Mouse (Mus musculus) thymus, adult 2 months (tissue): Measurements from ENCODE around the gene Rgs12. TPM values are rescaled to one million over a fixed set of nuclear protein-coding genes. Genes with fewer than 3 reads are reported as not detected.

Experiments
- DNase-seq: peaks from one replicate; pipeline ENCODE4 v3.0.0; 2021
- H3K27ac ChIP-seq: fragments of 200-500 bp; 2 replicates; pipeline ENCODE4 v1.5.1; 2012; ENCODE audit warnings: low read length, control low read depth; ENCODE audit not compliant: control insufficient read depth, insufficient read depth
- H3K27me3 ChIP-seq: fragments of 200-500 bp; 2 replicates; pipeline ENCODE4 v1.6.1; 2012; ENCODE audit warnings: mild to moderate bottlenecking, low read length, moderate library complexity, mixed read lengths; ENCODE audit not compliant: control insufficient read depth, insufficient read depth
- H3K36me3 ChIP-seq: fragments of 200-500 bp; 2 replicates; pipeline ENCODE4 v1.6.1; 2012; ENCODE audit warnings: mild to moderate bottlenecking, low read length, moderate library complexity; ENCODE audit not compliant: control insufficient read depth, insufficient read depth
- H3K4me1 ChIP-seq: fragments of 200-500 bp; replicated peaks from 2 replicates; pipeline ENCODE4 v1.6.1; 2012; ENCODE audit warnings: low read length; ENCODE audit not compliant: control insufficient read depth, insufficient read depth
- H3K4me3 ChIP-seq: fragments of 200-500 bp; 2 replicates; pipeline ENCODE4 v1.5.1; 2012; ENCODE audit warnings: mild to moderate bottlenecking, low read length, control low read depth, moderate library complexity; ENCODE audit not compliant: control insufficient read depth, insufficient read depth
- CTCF ChIP-seq: fragments of 200-500 bp; IDR thresholded peaks from 2 replicates; pipeline ENCODE4 v1.5.1; 2012; ENCODE audit warnings: mild to moderate bottlenecking, control low read depth, low read length, moderate library complexity, borderline replicate concordance; ENCODE audit not compliant: control insufficient read depth, poor library complexity, insufficient read depth; ENCODE audit errors: extremely low read depth
- POLR2A ChIP-seq: fragments of 200-500 bp; IDR thresholded peaks from 2 replicates; pipeline ENCODE4 v1.6.1; 2012; ENCODE audit warnings: mild to moderate bottlenecking, low read length, control low read depth, moderate library complexity; ENCODE audit not compliant: control insufficient read depth, poor library complexity, insufficient read depth; ENCODE audit errors: extremely low read depth
- WGBS: fragments of 180-500 bp; shearing (Covaris S2); methylation state at CpG from one replicate; pipeline ENCODE4 v1.1.7; 2018; 5-methylcytosine and 5-hydroxymethylcytosine counted together
- polyA plus RNA-seq: library from polyadenylated mRNA; depleted of rRNA; stranded (reverse); fragments of >200 nt; gene quantifications from 2 replicates; pipeline ENCODE4 v1.2.3, GENCODE M21; 2012

Gene Rgs12
- polyA plus RNA-seq, 1 experiment: 51.7 TPM

DNA sequence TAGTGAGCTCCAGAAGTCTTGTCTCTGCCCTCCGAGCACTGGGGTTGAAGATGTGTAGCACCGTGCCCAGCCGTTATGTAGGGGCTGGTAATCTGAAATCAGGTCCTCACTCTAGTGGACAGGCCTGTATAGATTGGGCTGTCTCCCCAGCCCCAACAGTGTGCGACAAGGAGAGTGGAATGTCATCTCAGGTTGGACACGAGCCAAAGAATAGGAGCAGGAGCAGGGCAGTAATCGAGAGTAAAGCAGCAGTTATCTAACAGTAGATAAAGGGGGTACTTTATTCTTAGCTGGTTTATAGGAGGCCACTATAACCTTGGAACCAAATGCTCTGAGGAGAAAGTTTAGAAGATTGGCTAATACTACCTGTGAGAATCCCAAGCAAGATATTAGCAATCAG is 30.9 kb downstream of the Rgs12 start:
- Histone ChIP-seq H3K27ac (no peak overlapping the region), H3K27me3 (no peaks in the 10 kb centered on the region), H3K36me3 (no peaks in the 10 kb centered on the region), H3K4me1 (no peaks in the 10 kb centered on the region), H3K4me3 (no peak overlapping the region)
- 96% methylated on average over 6 of the region's 6 CpGs for WGBS
- no peak for TF ChIP-seq POLR2A
- TF ChIP-seq CTCF: no peak
- DNase-seq: no peak

DNA sequence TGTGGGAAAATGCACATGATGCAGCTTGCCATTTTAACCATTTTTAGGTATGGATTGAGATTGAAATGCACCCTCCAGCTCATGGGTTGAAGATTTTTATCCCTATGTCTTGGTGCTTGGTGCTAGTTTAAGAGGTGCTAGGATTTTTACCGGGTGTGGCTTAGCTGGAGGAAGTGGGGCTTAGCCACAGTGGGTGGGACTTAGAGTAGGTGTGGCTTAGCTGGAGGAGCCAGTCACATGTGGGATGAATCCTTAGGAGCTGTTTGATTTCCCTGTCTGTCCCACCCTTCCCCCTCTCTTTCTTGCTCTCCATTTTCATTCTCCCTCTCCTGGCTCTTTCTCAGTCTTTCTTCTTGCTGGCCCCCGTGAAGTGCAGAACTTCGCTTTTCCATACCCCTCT is 32.5 kb downstream of the Rgs12 start:
- H3K4me3 ChIP-seq: no peak overlapping the region
- H3K4me1 ChIP-seq: no peaks in the 10 kb centered on the region

DNA sequence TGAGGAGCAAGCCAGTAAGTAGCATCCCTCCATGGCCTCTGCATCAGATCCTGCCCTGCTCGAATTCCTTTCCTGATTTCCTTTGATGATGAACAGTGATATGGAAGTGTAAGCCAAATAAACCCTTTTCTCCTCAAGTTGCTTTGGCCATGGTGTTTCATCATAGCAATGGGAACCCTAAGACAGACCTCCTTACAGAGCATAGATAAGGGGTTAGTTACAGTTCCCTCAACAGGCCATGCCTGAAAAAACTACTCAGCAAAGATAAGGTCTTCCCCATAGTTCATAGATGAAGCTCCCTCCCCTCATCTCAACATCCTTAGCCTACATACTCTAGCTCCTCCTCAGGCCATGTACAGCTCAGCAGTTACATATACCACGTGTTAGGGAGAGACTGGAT is 35.7 kb downstream of the Rgs12 start:
- no peak overlapping the region for H3K27ac ChIP-seq
- no peaks in the 10 kb centered on the region for H3K36me3 ChIP-seq
- DNase-seq: no peak
- peaks cover 5% of the 10 kb centered on the region for H3K4me1 ChIP-seq
- WGBS: 96% methylated on average over 2 of the region's 2 CpGs
- no peak for TF ChIP-seq POLR2A
- TF ChIP-seq CTCF: no peak
- H3K4me3 ChIP-seq: no peak overlapping the region
- no peaks in the 10 kb centered on the region for H3K27me3 ChIP-seq

More for the DNA sequence above, 32.5 kb downstream of the Rgs12 start:
- 66% methylated on average over 3 of the region's 3 CpGs for WGBS
- Histone ChIP-seq H3K27me3 (no peaks in the 10 kb centered on the region), H3K36me3 (no peaks in the 10 kb centered on the region), H3K27ac (no peak overlapping the region)
- no peak for DNase-seq
- TF ChIP-seq CTCF (no peak), POLR2A (no peak)

DNA sequence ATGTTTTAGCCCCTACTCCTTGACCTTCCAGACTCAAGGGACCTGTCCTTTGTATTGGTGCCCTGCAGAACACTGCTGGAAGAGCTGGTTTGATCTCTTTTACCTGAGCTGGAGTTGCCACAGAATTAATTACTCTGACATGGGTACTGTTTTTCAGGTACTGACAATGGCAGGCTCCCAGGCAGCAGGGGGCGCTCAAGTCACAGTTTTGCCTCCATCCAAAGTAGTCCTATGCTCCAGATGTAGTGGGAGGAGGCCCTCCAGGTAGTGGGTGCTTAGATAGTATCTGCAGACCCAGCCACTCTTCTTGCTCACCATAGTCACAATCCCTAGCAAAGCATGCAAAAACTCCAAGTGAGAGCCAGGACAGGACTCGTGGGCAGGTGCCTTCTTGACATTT is 36.6 kb downstream of the Rgs12 start:
- WGBS: 27% methylated on average over 2 of the region's 2 CpGs
- H3K36me3 ChIP-seq: no peaks in the 10 kb centered on the region
- H3K27ac ChIP-seq: no peak overlapping the region
- TF ChIP-seq POLR2A (no peak), CTCF (peak; percentile 59; the same call in 1 of the 2 replicates)
- H3K27me3 ChIP-seq: no peaks in the 10 kb centered on the region
- peaks cover 5% of the 10 kb centered on the region for H3K4me1 ChIP-seq
- peak; percentile 75 for DNase-seq
- H3K4me3 ChIP-seq: no peak overlapping the region

DNA sequence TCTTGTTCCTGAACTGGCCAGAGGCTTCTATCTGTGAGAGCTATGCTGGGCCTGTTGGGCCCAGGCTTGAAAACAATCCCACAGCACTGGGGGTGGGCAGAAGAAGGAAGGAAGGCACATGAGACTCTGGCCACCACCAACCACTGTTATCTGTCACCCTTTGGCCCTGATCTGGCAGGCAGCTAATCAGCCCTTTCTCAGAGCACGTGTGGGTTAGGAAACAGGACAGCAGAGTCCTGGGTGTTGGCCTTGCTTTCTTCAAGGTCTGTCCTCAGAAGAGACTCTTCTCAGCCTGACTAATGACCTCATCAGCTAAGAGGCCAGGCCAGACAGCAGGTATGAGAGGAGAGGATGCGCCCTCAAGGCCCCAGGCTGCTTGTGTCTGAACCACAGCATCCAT is 38.2 kb downstream of the Rgs12 start:
- DNase-seq: no peak
- WGBS: 87% methylated on average over 2 of the region's 2 CpGs
- Histone ChIP-seq H3K4me1 (peaks cover 5% of the 10 kb centered on the region), H3K4me3 (no peak overlapping the region), H3K27ac (no peak overlapping the region), H3K36me3 (no peaks in the 10 kb centered on the region), H3K27me3 (no peaks in the 10 kb centered on the region)
- TF ChIP-seq POLR2A (no peak), CTCF (no peak)

DNA sequence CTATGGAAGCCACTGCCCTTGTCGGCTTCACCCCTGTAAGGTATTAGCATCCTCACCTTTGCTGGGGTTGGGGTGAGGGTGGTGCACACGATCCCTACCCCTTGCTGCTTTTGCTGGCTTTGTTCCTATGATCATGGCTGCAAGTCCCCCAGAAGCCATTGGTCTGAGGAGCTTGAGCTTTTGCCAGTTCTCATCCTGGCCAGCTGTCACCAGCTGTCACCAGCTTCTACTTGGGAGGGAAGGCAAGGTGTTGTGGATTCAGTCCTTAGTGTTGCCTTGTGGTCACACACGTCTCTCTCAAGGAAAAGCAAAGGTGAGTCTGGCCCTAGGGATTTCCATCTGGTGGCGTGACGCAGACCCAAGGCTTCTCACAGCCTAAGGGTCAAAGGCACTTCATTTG is 39.4 kb downstream of the Rgs12 start:
- no peak overlapping the region for H3K4me3 ChIP-seq
- TF ChIP-seq POLR2A (no peak), CTCF (no peak)
- no peaks in the 10 kb centered on the region for H3K27me3 ChIP-seq
- H3K36me3 ChIP-seq: no peaks in the 10 kb centered on the region
- peaks cover 5% of the 10 kb centered on the region for H3K4me1 ChIP-seq
- 88% methylated on average over 5 of the region's 5 CpGs for WGBS
- no peak overlapping the region for H3K27ac ChIP-seq
- no peak for DNase-seq

DNA sequence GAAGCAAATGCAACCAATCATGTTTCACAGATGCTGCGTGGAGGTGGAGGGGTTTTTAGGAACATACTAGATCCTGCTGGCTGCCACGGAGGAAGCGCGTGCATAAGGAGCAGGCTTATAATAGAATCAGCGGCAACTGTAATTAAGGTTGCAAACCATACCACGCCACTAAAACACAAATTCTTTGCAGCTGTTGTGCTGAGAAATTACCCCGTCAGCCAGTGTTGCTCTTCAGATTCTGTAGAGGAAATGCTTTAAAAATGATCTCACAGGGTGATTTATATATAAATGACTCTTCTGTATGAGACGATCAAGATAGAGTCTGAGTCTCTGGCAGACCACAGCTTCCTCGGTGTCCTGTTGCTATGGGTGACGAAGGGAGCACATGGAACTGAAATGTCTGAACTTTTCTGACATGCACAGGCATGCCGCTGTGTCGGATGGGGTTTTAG is 40.1 kb downstream of the Rgs12 start:
- no peak overlapping the region for H3K27ac ChIP-seq
- WGBS: 14% methylated on average over 12 of the region's 12 CpGs
- peaks cover 5% of the 10 kb centered on the region for H3K4me1 ChIP-seq
- DNase-seq: no peak
- H3K4me3 ChIP-seq: no peak overlapping the region
- H3K27me3 ChIP-seq: no peaks in the 10 kb centered on the region
- H3K36me3 ChIP-seq: no peaks in the 10 kb centered on the region
- no peak for TF ChIP-seq POLR2A
- no peak for TF ChIP-seq CTCF
